Mouse (Mus musculus): Measurements from ENCODE around the gene Ift80.
"Not testable (repeated sequence)": the region's sequence is repeated elsewhere in the genome, so short reads cannot be mapped to it uniquely, and the experiment has no call there.

The Ift80 gene

GRCm38 (mm10) chr3:68935498-68935897 lies 68.9 kb downstream of the Ift80 start:
- peak in 1 of 2 experiments; percentile 26 for DNase-seq (ENCODE audit: low spot score in 2 of 2)

DNA sequence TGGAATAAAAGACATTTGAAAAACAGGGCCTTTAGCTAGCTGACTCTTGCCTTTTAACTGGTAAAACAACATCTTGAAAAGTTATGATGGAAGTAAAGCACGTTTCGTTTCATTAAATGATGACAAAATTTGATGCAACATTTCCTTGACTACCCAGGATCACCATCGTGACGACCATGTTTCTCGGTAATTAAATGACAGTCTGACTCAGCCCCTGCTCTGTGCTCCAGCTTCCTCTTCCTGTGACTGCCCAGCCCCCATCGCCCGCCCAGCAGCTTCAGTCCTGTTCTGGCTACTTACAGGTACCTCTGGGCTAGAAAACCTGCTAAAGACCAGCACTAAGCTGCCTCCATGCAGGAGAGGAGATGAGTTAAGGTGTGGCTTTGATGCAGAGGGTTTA lies 70.1 kb downstream of the Ift80 start:
- no peak for DNase-seq (ENCODE audit: low spot score in 2 of 2)

GRCm38 (mm10) chr3:68928619-68929018 lies 75.8 kb downstream of the Ift80 start:
- no peak for DNase-seq (ENCODE audit: low spot score in 2 of 2)

- DNase-seq (ENCODE audit: low spot score in 2 of 2) = no peak
Observed at GRCm38 (mm10) chr3:68907509-68907908, 96.9 kb downstream of the Ift80 start.

DNA sequence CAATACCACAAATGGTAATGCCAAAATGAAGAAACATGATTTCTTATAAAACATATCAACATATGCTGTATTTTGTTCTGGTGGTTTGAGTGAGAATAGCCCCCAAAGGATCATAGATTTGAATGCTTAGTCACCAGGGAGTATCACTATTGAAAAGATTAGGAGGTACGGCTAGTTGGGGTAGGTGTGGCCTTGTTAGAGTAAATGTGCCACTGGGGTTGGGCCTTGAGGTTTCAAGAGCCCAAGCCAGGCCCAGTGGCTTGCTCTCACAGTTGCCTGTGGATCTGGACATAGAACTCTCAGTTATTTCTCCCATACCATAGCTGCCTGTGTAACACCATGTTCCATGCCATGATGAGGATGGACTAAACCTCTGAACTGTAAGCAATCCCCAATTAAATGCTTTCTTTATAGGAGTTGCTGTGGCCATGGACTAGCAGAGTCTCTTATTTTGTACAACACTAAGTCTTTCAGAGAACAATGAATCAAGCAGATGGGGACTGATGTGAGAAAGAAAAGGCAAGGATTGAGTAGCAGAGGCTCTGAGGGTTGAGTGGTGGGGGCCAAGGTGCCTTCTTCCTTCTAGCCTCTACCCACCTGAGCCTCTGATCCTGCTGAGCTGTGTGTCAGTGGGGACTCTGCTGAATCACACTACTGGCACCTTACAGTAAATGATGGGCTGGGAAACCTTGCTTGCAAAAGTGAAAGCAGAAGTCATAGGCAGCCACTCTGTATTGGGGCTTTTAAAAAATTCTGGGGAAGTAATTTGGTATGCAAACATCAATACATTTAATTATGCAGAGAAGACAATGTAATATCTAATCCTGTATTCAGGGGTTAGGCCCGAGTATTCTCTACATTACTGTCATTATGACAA lies 99.2 kb downstream of the Ift80 start:
- DNase-seq (ENCODE audit: low spot score in 2 of 2) = peak in 1 of 2 experiments; percentile 5

DNA sequence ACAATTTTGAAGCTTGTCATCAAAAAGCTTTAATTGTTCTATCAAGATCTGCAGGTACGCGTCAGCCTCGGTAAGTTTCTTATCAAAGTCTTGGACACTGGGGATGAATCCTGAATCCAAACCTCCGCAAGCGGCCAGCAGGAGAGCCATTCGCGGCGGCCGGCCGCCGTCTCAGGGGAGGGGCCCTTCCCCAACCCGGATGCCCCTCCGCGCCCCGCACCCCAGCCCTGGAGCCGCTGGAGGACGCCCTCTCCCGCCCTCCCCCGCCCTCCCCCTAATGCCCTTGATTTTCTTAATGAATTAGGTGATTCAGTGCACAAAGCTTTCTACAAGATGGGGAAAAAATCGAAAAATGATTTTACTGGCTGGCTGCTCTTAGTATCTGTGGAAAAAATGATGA lies 101.7 kb downstream of the Ift80 start:
- DNase-seq (ENCODE audit: low spot score in 2 of 2) = not testable (repeated sequence)

DNA sequence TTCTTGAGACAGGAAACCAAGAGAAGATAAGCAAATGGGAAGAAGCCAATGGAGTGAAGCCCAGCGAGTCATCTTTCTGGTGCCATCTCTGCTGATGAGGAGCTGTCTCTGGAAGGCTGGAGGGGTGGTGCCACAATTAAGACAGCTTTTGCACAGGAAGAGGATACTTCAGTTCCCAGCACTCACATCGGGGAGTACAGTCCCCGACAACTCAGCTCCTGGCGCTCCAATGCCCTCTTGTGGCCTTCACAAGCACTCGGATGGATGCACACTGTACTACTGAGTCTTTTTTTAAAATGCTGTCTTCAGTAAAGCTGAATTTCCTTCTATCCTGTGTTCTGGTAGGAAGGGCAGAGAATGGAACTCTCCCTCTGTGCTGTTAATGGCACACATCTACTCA lies 107.2 kb downstream of the Ift80 start:
- no peak for DNase-seq (ENCODE audit: low spot score in 2 of 2)

GRCm38 (mm10) chr3:68895426-68895825 lies 108.9 kb downstream of the Ift80 start:
- DNase-seq (ENCODE audit: low spot score in 2 of 2) = no peak

- DNase-seq (ENCODE audit: low spot score in 2 of 2) = no peak
Observed at GRCm38 (mm10) chr3:68886845-68887244, 117.5 kb downstream of the Ift80 start.

GRCm38 (mm10) chr3:68874079-68874478 lies 130.3 kb downstream of the Ift80 start:
- no peak for DNase-seq (ENCODE audit: low spot score in 2 of 2)

DNA sequence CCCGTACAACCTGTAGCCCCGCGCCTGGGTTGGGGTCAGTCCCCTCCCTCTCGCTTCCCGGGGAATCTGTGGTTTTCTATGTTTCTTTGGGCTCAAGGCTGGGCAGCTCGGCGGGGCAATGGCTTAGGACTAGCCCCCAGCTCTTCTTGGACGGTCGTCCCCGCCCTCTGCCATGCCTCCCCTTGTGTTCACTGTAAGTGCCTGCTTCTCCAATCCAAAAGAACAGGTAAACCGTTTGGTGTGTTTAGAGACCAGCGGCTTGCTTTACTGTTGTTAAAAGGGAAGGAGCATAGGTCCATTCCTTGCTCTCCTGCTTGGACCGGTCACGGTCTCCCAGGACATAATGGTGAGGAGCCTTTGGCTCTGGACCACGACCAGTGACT lies 133.8 kb downstream of the Ift80 start:
- DNase-seq (ENCODE audit: low spot score in 2 of 2) = peak in 1 of 2 experiments; percentile 7

- peak in 1 of 2 experiments; percentile 8 for DNase-seq (ENCODE audit: low spot score in 2 of 2)
Observed at GRCm38 (mm10) chr3:68869691-68870567, 134.4 kb downstream of the Ift80 start.

GRCm38 (mm10) chr3:68869211-68869690 lies 135.1 kb downstream of the Ift80 start, which contains the start of gene 1110032F04Rik:
TSS of gene 1110032F04Rik (plus strand) at chr3:68869586.
- peak in 1 of 2 experiments; percentile 5 for DNase-seq (ENCODE audit: low spot score in 2 of 2)

- no peak for DNase-seq (ENCODE audit: low spot score in 2 of 2)
Observed at GRCm38 (mm10) chr3:68852414-68852813, 152.0 kb downstream of the Ift80 start.

DNA sequence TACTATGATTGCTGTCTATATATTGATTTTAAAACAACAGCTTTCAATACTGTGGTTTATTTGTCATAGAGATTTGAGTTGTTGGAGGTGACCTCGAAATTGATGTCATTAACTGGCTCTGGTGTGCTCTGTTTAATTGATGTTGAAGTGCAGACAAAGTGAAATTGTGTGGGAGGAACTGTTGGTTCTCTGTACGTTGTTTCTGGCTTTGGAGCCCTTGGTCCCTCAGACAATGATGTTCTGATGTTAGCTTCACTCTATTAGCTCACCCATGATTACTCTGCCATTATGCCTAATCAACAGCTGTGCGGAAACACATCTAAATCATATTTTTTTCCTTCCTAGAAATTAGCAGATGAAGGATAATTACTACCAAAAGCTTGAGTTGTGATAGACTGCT lies 156.0 kb downstream of the Ift80 start:
- no peak for DNase-seq (ENCODE audit: low spot score in 2 of 2)

- DNase-seq (ENCODE audit: low spot score in 2 of 2) = no peak
Observed at GRCm38 (mm10) chr3:68844025-68844424, 160.3 kb downstream of the Ift80 start.
